Mouse (Mus musculus) neural tube, embryonic 12.5 days (tissue): Measurements from ENCODE around the gene Stac3. TPM values are rescaled to one million over a fixed set of nuclear protein-coding genes. Genes with fewer than 3 reads are reported as not detected.

ENCODE experiments used
- ATAC-seq: fragments of 200-750 bp; cut with Nextera tagmentation; 2 replicates; pipeline ENCODE4 v1.8.0; 2017; ENCODE audit warnings: low read depth, mild to moderate bottlenecking, moderate TSS enrichment, moderate library complexity; ENCODE audit not compliant: low FRiP score
- H3K27ac ChIP-seq: fragments of 300-500 bp; sonication (generic); 2 replicates; pipeline ENCODE4 v1.5.1; 2016
- H3K27me3 ChIP-seq: fragments of 300-500 bp; sonication (generic); replicated peaks from 2 replicates; pipeline ENCODE4 v1.6.1; 2016; ENCODE audit warnings: mild to moderate bottlenecking
- H3K36me3 ChIP-seq: fragments of 300-500 bp; sonication (generic); 2 replicates; pipeline ENCODE4 v1.6.1; 2016; ENCODE audit warnings: mild to moderate bottlenecking
- H3K4me1 ChIP-seq: fragments of 300-500 bp; sonication (generic); 2 replicates; pipeline ENCODE4 v1.6.1; 2016
- H3K4me2 ChIP-seq: fragments of 300-500 bp; sonication (generic); replicated peaks from 2 replicates; pipeline ENCODE4 v1.6.1; 2016; ENCODE audit warnings: mild to moderate bottlenecking
- H3K4me3 ChIP-seq: fragments of 300-500 bp; sonication (generic); 2 replicates; pipeline ENCODE4 v1.5.1; 2016
- H3K9ac ChIP-seq: fragments of 300-500 bp; sonication (generic); 2 replicates; pipeline ENCODE4 v1.6.1; 2016; ENCODE audit warnings: mild to moderate bottlenecking
- H3K9me3 ChIP-seq: fragments of 300-500 bp; sonication (generic); 2 replicates; pipeline ENCODE4 v1.6.1; 2016; ENCODE audit warnings: mild to moderate bottlenecking
- WGBS: fragments of 180-500 bp; shearing (Covaris S2); methylation state at CpG from one replicate; pipeline ENCODE4 v1.1.7; 2016; 5-methylcytosine and 5-hydroxymethylcytosine counted together
- polyA plus RNA-seq: library from polyadenylated mRNA; unstranded; fragments of >200 nt; fragmentation: Nextera tagmentation; extraction: Ambion mirVana; gene quantifications from 2 replicates; pipeline ENCODE4 v1.2.1, GENCODE M21; 2016

The Stac3 gene
- polyA plus RNA-seq = 4.3 and 5.8 TPM in 2 replicates

GRCm38 (mm10) chr10:127500894-127501893, at the start of gene Stac3:
Stac3 (plus strand) TSS chr10:127501686.
- no peaks in the 10 kb centered on the region for H3K4me1 ChIP-seq
- no peak within 1 kb of the TSS for H3K27ac ChIP-seq
- H3K36me3 ChIP-seq = peaks cover 44% of the 10 kb centered on the region
- ATAC-seq = no peak
- no peak within 1 kb of the TSS for H3K4me2 ChIP-seq
- H3K27me3 ChIP-seq = no peaks in the 10 kb centered on the region
- H3K9me3 ChIP-seq = no peaks in the 10 kb centered on the region
- H3K9ac ChIP-seq = no peak within 1 kb of the TSS
- H3K4me3 ChIP-seq = no peak within 1 kb of the TSS
- WGBS = 81% methylated on average over 13 of the region's 13 CpGs

GRCm38 (mm10) chr10:127453701-127454100, 47.8 kb upstream of the Stac3 start:
- Histone ChIP-seq H3K4me1 (no peaks in the 10 kb centered on the region), H3K27ac (no peak overlapping the region), H3K9me3 (no peaks in the 10 kb centered on the region), H3K4me2 (no peak overlapping the region), H3K36me3 (peaks cover 53% of the 10 kb centered on the region), H3K4me3 (no peak overlapping the region), H3K9ac (no peak overlapping the region), H3K27me3 (no peaks in the 10 kb centered on the region)
- no peak for ATAC-seq
- WGBS = 98% methylated on average over 1 of the region's 1 CpGs

- no peak for ATAC-seq
- H3K9ac ChIP-seq = no peak overlapping the region
- H3K36me3 ChIP-seq = peaks cover 49% of the 10 kb centered on the region
Observed at GRCm38 (mm10) chr10:127462411-127463096, 38.9 kb upstream of the Stac3 start.

GRCm38 (mm10) chr10:127471281-127471988, 30.1 kb upstream of the Stac3 start:
- H3K36me3 ChIP-seq = peaks cover 34% of the 10 kb centered on the region
- WGBS = 77% methylated on average over 15 of the region's 15 CpGs
- H3K4me2 ChIP-seq = no peak overlapping the region

More at GRCm38 (mm10) chr10:127462411-127463096, 38.9 kb upstream of the Stac3 start:
- H3K4me1 ChIP-seq = no peaks in the 10 kb centered on the region
- no peak overlapping the region for H3K4me3 ChIP-seq
- H3K4me2 ChIP-seq = no peak overlapping the region
- 66% methylated on average over 5 of the region's 5 CpGs for WGBS
- no peaks in the 10 kb centered on the region for H3K27me3 ChIP-seq
- H3K9me3 ChIP-seq = no peaks in the 10 kb centered on the region
- no peak overlapping the region for H3K27ac ChIP-seq

GRCm38 (mm10) chr10:127472722-127473121, 28.8 kb upstream of the Stac3 start:
- no peak for ATAC-seq
- Histone ChIP-seq H3K4me3 (no peak overlapping the region), H3K4me1 (no peaks in the 10 kb centered on the region), H3K9ac (no peak overlapping the region), H3K36me3 (peaks cover 42% of the 10 kb centered on the region), H3K4me2 (no peak overlapping the region), H3K27ac (no peak overlapping the region), H3K9me3 (no peaks in the 10 kb centered on the region), H3K27me3 (no peaks in the 10 kb centered on the region)
- WGBS = 85% methylated on average over 9 of the region's 9 CpGs

More at GRCm38 (mm10) chr10:127471281-127471988, 30.1 kb upstream of the Stac3 start:
- Histone ChIP-seq H3K9me3 (no peaks in the 10 kb centered on the region), H3K9ac (no peak overlapping the region), H3K4me1 (no peaks in the 10 kb centered on the region), H3K4me3 (no peak overlapping the region), H3K27me3 (no peaks in the 10 kb centered on the region), H3K27ac (no peak overlapping the region)
- no peak for ATAC-seq

GRCm38 (mm10) chr10:127475175-127475574, 26.3 kb upstream of the Stac3 start:
- ATAC-seq = no peak
- no peaks in the 10 kb centered on the region for H3K4me1 ChIP-seq
- H3K27me3 ChIP-seq = no peaks in the 10 kb centered on the region
- H3K36me3 ChIP-seq = peaks cover 39% of the 10 kb centered on the region
- H3K4me3 ChIP-seq = no peak overlapping the region
- no peak overlapping the region for H3K9ac ChIP-seq
- H3K9me3 ChIP-seq = no peaks in the 10 kb centered on the region
- H3K4me2 ChIP-seq = no peak overlapping the region
- WGBS = 98% methylated on average over 4 of the region's 4 CpGs
- no peak overlapping the region for H3K27ac ChIP-seq

GRCm38 (mm10) chr10:127476541-127476940, 24.9 kb upstream of the Stac3 start:
- H3K4me2 ChIP-seq = no peak overlapping the region
- H3K27me3 ChIP-seq = no peaks in the 10 kb centered on the region
- no peaks in the 10 kb centered on the region for H3K9me3 ChIP-seq
- WGBS = 80% methylated on average over 3 of the region's 3 CpGs
- H3K4me1 ChIP-seq = no peaks in the 10 kb centered on the region
- peaks cover 33% of the 10 kb centered on the region for H3K36me3 ChIP-seq
- ATAC-seq = no peak
- H3K27ac ChIP-seq = no peak overlapping the region
- H3K9ac ChIP-seq = no peak overlapping the region
- H3K4me3 ChIP-seq = no peak overlapping the region

GRCm38 (mm10) chr10:127477301-127477700, 24.2 kb upstream of the Stac3 start:
- Histone ChIP-seq H3K27ac (no peak overlapping the region), H3K9me3 (no peaks in the 10 kb centered on the region), H3K9ac (no peak overlapping the region), H3K36me3 (peaks cover 28% of the 10 kb centered on the region), H3K27me3 (no peaks in the 10 kb centered on the region), H3K4me2 (no peak overlapping the region), H3K4me3 (no peak overlapping the region), H3K4me1 (no peaks in the 10 kb centered on the region)
- ATAC-seq = no peak
- WGBS = 90% methylated on average over 7 of the region's 7 CpGs

- 95% methylated on average over 4 of the region's 4 CpGs for WGBS
- H3K36me3 ChIP-seq = peaks cover 32% of the 10 kb centered on the region
- no peak for ATAC-seq
- H3K27me3 ChIP-seq = no peaks in the 10 kb centered on the region
- no peaks in the 10 kb centered on the region for H3K9me3 ChIP-seq
- H3K9ac ChIP-seq = no peak overlapping the region
- no peaks in the 10 kb centered on the region for H3K4me1 ChIP-seq
- no peak overlapping the region for H3K4me3 ChIP-seq
- no peak overlapping the region for H3K4me2 ChIP-seq
- H3K27ac ChIP-seq = no peak overlapping the region
Observed at GRCm38 (mm10) chr10:127479131-127479530, 22.4 kb upstream of the Stac3 start.

- Histone ChIP-seq H3K27me3 (no peaks in the 10 kb centered on the region), H3K4me3 (no peak overlapping the region), H3K27ac (no peak overlapping the region), H3K9ac (no peak overlapping the region), H3K36me3 (peaks cover 42% of the 10 kb centered on the region), H3K4me2 (no peak overlapping the region), H3K4me1 (no peaks in the 10 kb centered on the region), H3K9me3 (no peaks in the 10 kb centered on the region)
- 88% methylated on average over 19 of the region's 19 CpGs for WGBS
- no peak for ATAC-seq
Observed at GRCm38 (mm10) chr10:127480833-127481813, 20.4 kb upstream of the Stac3 start.

- no peaks in the 10 kb centered on the region for H3K27me3 ChIP-seq
- WGBS = 89% methylated on average over 10 of the region's 10 CpGs
- no peak overlapping the region for H3K4me3 ChIP-seq
- H3K27ac ChIP-seq = no peak overlapping the region
- H3K4me1 ChIP-seq = peaks cover 7% of the 10 kb centered on the region; the same call in 1 of the 2 replicates
- H3K9me3 ChIP-seq = no peaks in the 10 kb centered on the region
- H3K36me3 ChIP-seq = peaks cover 42% of the 10 kb centered on the region
- H3K9ac ChIP-seq = no peak overlapping the region
- no peak for ATAC-seq
- H3K4me2 ChIP-seq = no peak overlapping the region
Observed at GRCm38 (mm10) chr10:127485235-127485634, 16.3 kb upstream of the Stac3 start.
